Mouse (Mus musculus) kidney, postnatal 0 days (tissue): ENCODE results near the gene Gimap8. TPM values are rescaled to one million over a fixed set of nuclear protein-coding genes. Genes with fewer than 3 reads are reported as not detected.
"Not testable (repeated sequence)": the region's sequence is repeated elsewhere in the genome, so short reads cannot be mapped to it uniquely, and the experiment has no call there.

Experiments used
- ATAC-seq: fragments of 200-750 bp; cut with Nextera tagmentation; replicated peaks from 2 replicates; pipeline ENCODE4 v1.8.0; 2017; ENCODE audit warnings: low read depth, moderate number of reproducible peaks, moderate TSS enrichment, moderate library complexity; ENCODE audit not compliant: low FRiP score
- DNase-seq: peaks from one replicate; pipeline ENCODE4 v3.0.0-alpha.2; 2016; ENCODE audit warnings: low spot score
- H3K27ac ChIP-seq: fragments of 300-500 bp; sonication (generic); 2 replicates; pipeline ENCODE4 v1.5.1; 2014; ENCODE audit warnings: mild to moderate bottlenecking
- H3K27me3 ChIP-seq: fragments of 300-500 bp; sonication (generic); 2 replicates; pipeline ENCODE4 v1.6.1; 2014; ENCODE audit warnings: low read length, mixed read lengths; ENCODE audit not compliant: insufficient read depth
- H3K36me3 ChIP-seq: fragments of 300-500 bp; sonication (generic); 2 replicates; pipeline ENCODE4 v1.6.1; 2014; ENCODE audit warnings: low read length, mixed read lengths; ENCODE audit not compliant: insufficient read depth
- H3K4me1 ChIP-seq: fragments of 300-500 bp; sonication (generic); replicated peaks from 2 replicates; pipeline ENCODE4 v1.6.1; 2014; ENCODE audit warnings: antibody characterized with exemption, low read length, mixed read lengths; ENCODE audit not compliant: insufficient read depth
- H3K4me2 ChIP-seq: fragments of 300-500 bp; sonication (generic); 2 replicates; pipeline ENCODE4 v1.6.1; 2014; ENCODE audit warnings: mild to moderate bottlenecking, low read length, moderate library complexity, mixed read lengths
- H3K4me3 ChIP-seq: fragments of 300-500 bp; sonication (generic); replicated peaks from 2 replicates; pipeline ENCODE4 v1.5.1; 2014; ENCODE audit warnings: low read depth, low read length
- H3K9ac ChIP-seq: fragments of 300-500 bp; sonication (generic); 2 replicates; pipeline ENCODE4 v1.6.1; 2014; ENCODE audit warnings: low read depth, low read length
- H3K9me3 ChIP-seq: fragments of 300-500 bp; sonication (generic); replicated peaks from 2 replicates; pipeline ENCODE4 v1.6.1; 2016; ENCODE audit warnings: low read length, inconsistent platforms, mixed read lengths
- CTCF ChIP-seq: IDR thresholded peaks from 2 replicates; pipeline ENCODE4 v1.5.1; 2016; ENCODE audit warnings: antibody characterized with exemption, low read depth, mild to moderate bottlenecking, moderate library complexity
- WGBS: fragments of 180-500 bp; shearing (Covaris S2); extraction: QIAGEN DNeasy Blood & Tissue Kit; methylation state at CpG from one replicate; pipeline ENCODE4 v1.1.7; 2014; 5-methylcytosine and 5-hydroxymethylcytosine counted together
- polyA plus RNA-seq: library from polyadenylated mRNA; unstranded; fragments of >200 nt; fragmentation: Nextera tagmentation; extraction: Ambion mirVana; gene quantifications from 2 replicates; pipeline ENCODE4 v1.2.1, GENCODE M21; 2015

Gimap8 gene
- polyA plus RNA-seq, 1 experiment from 2014 or later: 4.5 TPM

GRCm38 (mm10) chr6:48610657-48611056 is 36.4 kb upstream of the Gimap8 start:
- H3K36me3 ChIP-seq: peaks cover 15% of the 10 kb centered on the region; the same call in 1 of the 2 replicates
- no peaks in the 10 kb centered on the region for H3K27me3 ChIP-seq
- H3K4me2 ChIP-seq: no peak overlapping the region
- no peaks in the 10 kb centered on the region for H3K9me3 ChIP-seq
- no peak for DNase-seq
- 87% methylated on average over 3 of the region's 3 CpGs for WGBS
- H3K4me3 ChIP-seq: no peak overlapping the region
- H3K4me1 ChIP-seq: no peaks in the 10 kb centered on the region
- no peak for ATAC-seq
- peak; percentile 19; the same call in 1 of the 2 replicates for TF ChIP-seq CTCF
- H3K9ac ChIP-seq: no peak overlapping the region
- H3K27ac ChIP-seq: no peak overlapping the region

GRCm38 (mm10) chr6:48613464-48613863 is 33.6 kb upstream of the Gimap8 start:
- Histone ChIP-seq H3K27ac (no peak overlapping the region), H3K9me3 (no peaks in the 10 kb centered on the region), H3K4me3 (no peak overlapping the region), H3K4me1 (no peaks in the 10 kb centered on the region), H3K4me2 (no peak overlapping the region), H3K27me3 (no peaks in the 10 kb centered on the region), H3K9ac (no peak overlapping the region), H3K36me3 (peaks cover 15% of the 10 kb centered on the region; the same call in 1 of the 2 replicates)
- ATAC-seq: no peak
- TF ChIP-seq CTCF: no peak
- DNase-seq: no peak
- WGBS: 89% methylated on average over 4 of the region's 4 CpGs

GRCm38 (mm10) chr6:48614756-48615155 is 32.3 kb upstream of the Gimap8 start:
- Histone ChIP-seq H3K4me1 (no peaks in the 10 kb centered on the region), H3K9me3 (no peaks in the 10 kb centered on the region), H3K27ac (no peak overlapping the region), H3K9ac (no peak overlapping the region), H3K36me3 (peaks cover 22% of the 10 kb centered on the region), H3K27me3 (no peaks in the 10 kb centered on the region), H3K4me2 (no peak overlapping the region), H3K4me3 (no peak overlapping the region)
- DNase-seq (no peak), ATAC-seq (no peak)
- TF ChIP-seq CTCF: no peak
- 93% methylated on average over 5 of the region's 5 CpGs for WGBS

- 97% methylated on average over 30 of the region's 30 CpGs for WGBS
- Histone ChIP-seq H3K27ac (no peak overlapping the region), H3K9ac (no peak overlapping the region), H3K4me1 (no peaks in the 10 kb centered on the region), H3K27me3 (no peaks in the 10 kb centered on the region), H3K4me2 (no peak overlapping the region), H3K36me3 (peaks cover 16% of the 10 kb centered on the region), H3K4me3 (no peak overlapping the region), H3K9me3 (no peaks in the 10 kb centered on the region)
- TF ChIP-seq CTCF: no peak
- DNase-seq: no peak
- ATAC-seq: no peak
Observed at GRCm38 (mm10) chr6:48620031-48620430, 27.0 kb upstream of the Gimap8 start.

- 85% methylated on average over 8 of the region's 8 CpGs for WGBS
- not testable (repeated sequence) for DNase-seq, H3K4me2 ChIP-seq, H3K9me3 ChIP-seq, H3K4me3 ChIP-seq, ATAC-seq, H3K9ac ChIP-seq, H3K4me1 ChIP-seq, H3K27me3 ChIP-seq, H3K27ac ChIP-seq
- H3K36me3 ChIP-seq: peaks cover 16% of the 10 kb centered on the region
Observed at GRCm38 (mm10) chr6:48622186-48622843, 24.7 kb upstream of the Gimap8 start.

- Histone ChIP-seq H3K27me3 (no peaks in the 10 kb centered on the region), H3K9me3 (no peaks in the 10 kb centered on the region), H3K27ac (no peak overlapping the region), H3K9ac (no peak overlapping the region), H3K4me1 (peaks cover 7% of the 10 kb centered on the region; the same call in 1 of the 2 replicates), H3K4me3 (no peak overlapping the region), H3K4me2 (no peak overlapping the region), H3K36me3 (peaks cover 16% of the 10 kb centered on the region)
- DNase-seq (no peak), ATAC-seq (no peak)
- WGBS: 38% methylated on average over 1 of the region's 1 CpGs
- peak; percentile 32; the same call in 1 of the 2 replicates for TF ChIP-seq CTCF
Observed at GRCm38 (mm10) chr6:48623460-48623859, 23.6 kb upstream of the Gimap8 start.
